Comparison of ENCODE assay signal across 1 mouse cellular context in genomic region chr7:127111461-127111860, GRCm38 (mm10).
TF ChIP-seq lines count a peak whose summit lies in the region.

No protein-coding gene starts in this region.

TF ChIP-seq in CH12.LX, 34 proteins besides CTCF, POLR2A, EP300 and RAD21 (continued from another document):
- TF ChIP-seq SMC3 (IDR thresholded peaks at IDR 0.05; ENCODE audit: low read depth, low read length), result peak; percentile 79
- no peak for TF ChIP-seq MAZ (IDR thresholded peaks at IDR 0.05; ENCODE audit: low read depth, low read length)
- TF ChIP-seq ZKSCAN1 (IDR thresholded peaks at IDR 0.05; ENCODE audit: borderline replicate concordance, low read depth, low read length), result no peak
- TF ChIP-seq ETS1 (conservative IDR thresholded peaks at IDR 0.05; ENCODE audit: low read depth, low read length), result no peak
- 0 out of 2 replicates have a peak, but pooled peaks have one; percentile 28 for TF ChIP-seq TCF12 (IDR thresholded peaks at IDR 0.05; ENCODE audit: low read depth, low read length)
- TF ChIP-seq SIN3A (IDR thresholded peaks at IDR 0.05; ENCODE audit: low read length), result no peak
- no peak for TF ChIP-seq NELFE (IDR thresholded peaks at IDR 0.05; ENCODE audit: low read depth, low read length)
- TF ChIP-seq HCFC1 (IDR thresholded peaks at IDR 0.05; ENCODE audit: low read depth, low read length), result no peak
- TF ChIP-seq IRF4 (IDR thresholded peaks at IDR 0.05; ENCODE audit: low read depth, low read length), result peak; percentile 56; the same call in 1 of the 2 replicates
- no peak for TF ChIP-seq ZMIZ1 (IDR thresholded peaks at IDR 0.05; ENCODE audit: low read depth, low read length)
- TF ChIP-seq USF2 (conservative IDR thresholded peaks at IDR 0.05; ENCODE audit: low read depth, low read length), result no peak
- TF ChIP-seq PAX5 (IDR thresholded peaks at IDR 0.05; ENCODE audit: low read length), result no peak
- TF ChIP-seq MXI1 (IDR thresholded peaks at IDR 0.05; ENCODE audit: low read depth, low read length), result peak; percentile 48; the same call in 1 of the 2 replicates
- peak; percentile 92; the same call in 1 of the 2 replicates for TF ChIP-seq MYC (IDR thresholded peaks at IDR 0.05; ENCODE audit: low read depth, low read length)
- TF ChIP-seq ZNF384 (IDR thresholded peaks at IDR 0.05; ENCODE audit: low read depth, low read length), result no peak
- TF ChIP-seq E2F4 (IDR thresholded peaks at IDR 0.05; ENCODE audit: insufficient replicate concordance, low read depth, low read length), result no peak
- TF ChIP-seq GABPA (IDR thresholded peaks at IDR 0.05; ENCODE audit: insufficient replicate concordance, low read depth, low read length), result no peak
- no peak for TF ChIP-seq ZC3H11A (IDR thresholded peaks at IDR 0.05; ENCODE audit: low read depth, low read length)
- TF ChIP-seq USF1 (IDR thresholded peaks at IDR 0.05; ENCODE audit: low read depth, low read length), result no peak
- TF ChIP-seq MEF2A (IDR thresholded peaks at IDR 0.05; ENCODE audit: borderline replicate concordance, low read depth, low read length), result no peak
- no peak for TF ChIP-seq CHD1 (IDR thresholded peaks at IDR 0.05; ENCODE audit: low read depth, low read length)
- no peak for TF ChIP-seq NRF1 (IDR thresholded peaks at IDR 0.05; ENCODE audit: low read depth, low read length)
